Mouse (Mus musculus): Measurements from ENCODE around the gene Ctnnd2. TPM values are rescaled to one million over a fixed set of nuclear protein-coding genes. Genes with fewer than 3 reads are reported as not detected.

The Ctnnd2 gene
- total RNA-seq, 2 experiments from 2014 or later, result not detected

DNA sequence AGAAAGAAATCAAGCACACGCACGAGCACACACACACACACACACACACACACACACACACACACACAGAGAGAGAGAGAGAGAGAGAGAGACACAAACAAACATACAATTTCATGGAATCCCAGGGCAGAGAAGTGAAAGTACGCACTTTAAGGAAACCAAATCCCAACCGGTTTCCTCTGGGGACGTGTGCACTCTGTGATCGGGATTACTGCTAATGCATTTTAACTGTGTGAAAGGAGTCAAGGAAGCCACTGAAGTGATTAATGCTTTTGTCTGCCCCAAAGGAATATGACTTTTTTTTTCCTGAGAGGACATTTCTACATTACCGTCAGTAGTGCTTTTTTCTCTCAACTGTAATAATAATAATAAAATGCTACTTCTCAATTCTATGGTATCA, 443.1 kb downstream of the Ctnnd2 start:
- DNase-seq, result no peak
- no peak overlapping the region for H3K4me3 ChIP-seq
- no peak overlapping the region for H3K27ac ChIP-seq
- intact Hi-C loops (cut with DNase I), result no loop called here
- TF ChIP-seq CTCF (IDR thresholded peaks at IDR 0.05), result no peak

DNA sequence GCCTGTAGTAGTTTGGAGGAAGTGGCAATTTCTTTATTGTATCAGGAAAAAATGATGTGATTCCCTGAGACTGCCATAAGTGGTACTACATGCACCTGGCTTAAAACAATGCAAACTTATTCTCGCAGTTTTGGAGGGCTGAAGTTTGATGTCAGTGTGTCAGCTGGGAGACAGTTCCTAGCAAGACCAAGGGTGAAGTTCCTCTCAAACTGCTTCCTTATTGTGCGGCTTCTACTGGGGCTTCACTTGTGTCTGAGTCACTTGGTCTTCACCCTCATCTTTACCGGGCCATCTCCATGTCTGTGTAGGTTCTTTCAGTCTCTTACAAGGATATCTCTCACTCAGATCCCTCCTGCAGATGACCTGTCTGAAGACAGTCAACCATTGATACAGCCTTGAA, 444.5 kb downstream of the Ctnnd2 start:
- no peak for TF ChIP-seq CTCF (IDR thresholded peaks at IDR 0.05)
- Histone ChIP-seq H3K4me3 (no peak overlapping the region), H3K27ac (no peak overlapping the region)
- intact Hi-C loops (cut with DNase I), result no loop called here
- DNase-seq, result no peak

DNA sequence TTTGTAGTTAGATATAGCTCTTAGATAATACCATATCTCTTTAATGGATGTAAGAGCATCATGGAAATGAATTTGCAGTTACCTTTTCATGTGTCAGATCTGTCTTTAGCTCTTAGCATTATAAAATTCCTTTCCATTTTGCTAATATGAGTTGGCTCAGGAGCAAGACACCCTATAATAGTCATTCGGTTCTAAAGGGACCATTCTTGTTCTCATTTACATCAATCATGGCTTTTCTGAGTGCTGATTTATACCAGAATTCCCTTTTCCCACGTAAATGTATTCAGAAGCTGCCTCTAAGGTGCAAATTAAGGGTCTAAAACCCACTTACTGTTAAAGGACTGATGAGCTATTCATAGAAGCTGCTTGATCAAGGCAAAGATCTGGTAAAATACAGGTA, 445.5 kb downstream of the Ctnnd2 start:
- no peak for DNase-seq
- intact Hi-C loops (cut with DNase I), result no loop called here
- no peak overlapping the region for H3K27ac ChIP-seq
- TF ChIP-seq CTCF (IDR thresholded peaks at IDR 0.05), result no peak
- H3K4me3 ChIP-seq, result no peak overlapping the region

DNA sequence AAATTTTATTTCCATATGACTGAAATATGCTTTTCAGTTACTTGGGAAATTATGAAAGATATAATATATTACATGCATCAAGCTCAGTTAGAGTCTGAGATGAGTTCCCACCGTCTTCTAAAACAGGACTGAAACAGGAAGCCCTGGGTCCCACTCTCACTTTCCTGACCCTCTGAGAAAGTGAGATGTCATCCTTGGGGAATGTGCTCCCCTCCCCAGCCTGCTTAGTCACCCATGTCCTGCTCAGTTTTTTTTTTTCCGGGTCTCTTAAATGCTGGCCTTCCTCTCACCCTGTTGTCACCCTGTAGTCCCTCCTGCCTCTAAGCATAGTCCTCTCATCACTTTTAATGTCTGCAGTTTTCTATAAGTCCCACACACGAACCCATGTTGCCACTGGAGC, 456.1 kb downstream of the Ctnnd2 start:
- DNase-seq, result no peak
- TF ChIP-seq CTCF (IDR thresholded peaks at IDR 0.05), result no peak
- intact Hi-C loops (cut with DNase I), result no loop called here
- Histone ChIP-seq H3K4me3 (no peak overlapping the region), H3K27ac (no peak overlapping the region)

DNA sequence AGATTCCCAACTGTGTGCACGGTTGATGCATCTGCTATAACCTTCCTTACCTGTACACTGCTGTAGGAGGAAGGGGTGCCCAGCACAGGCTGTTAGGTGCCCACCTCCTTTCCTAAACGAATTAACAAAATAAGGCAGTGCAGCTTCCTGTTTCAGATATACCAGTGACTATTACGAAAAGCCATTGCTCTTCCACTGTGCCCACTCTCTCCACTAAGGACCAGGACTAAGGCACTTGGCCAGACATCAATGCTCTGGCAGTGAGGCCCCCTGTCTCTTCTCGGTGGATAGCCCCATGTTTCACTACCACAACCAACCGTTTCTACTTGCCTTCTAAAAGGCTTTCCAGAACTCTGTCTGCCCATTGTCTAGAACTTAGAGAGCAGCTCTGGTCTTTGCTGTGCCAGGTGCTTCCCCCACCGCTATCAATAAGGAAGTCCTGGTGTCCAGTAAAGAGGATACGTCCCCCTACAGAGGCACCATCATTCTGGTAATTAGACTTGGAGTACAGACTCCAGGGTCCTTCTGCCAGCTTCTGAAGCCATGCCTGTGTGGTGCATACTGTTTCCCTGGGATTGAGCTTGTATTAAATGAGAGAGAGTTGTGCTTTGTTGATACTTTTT, 459.8 kb downstream of the Ctnnd2 start:
- Histone ChIP-seq H3K27ac (no peak overlapping the region), H3K4me3 (no peak overlapping the region)
- intact Hi-C loops (cut with DNase I), result no loop called here
- TF ChIP-seq CTCF (IDR thresholded peaks at IDR 0.05), result no peak
- no peak for DNase-seq

DNA sequence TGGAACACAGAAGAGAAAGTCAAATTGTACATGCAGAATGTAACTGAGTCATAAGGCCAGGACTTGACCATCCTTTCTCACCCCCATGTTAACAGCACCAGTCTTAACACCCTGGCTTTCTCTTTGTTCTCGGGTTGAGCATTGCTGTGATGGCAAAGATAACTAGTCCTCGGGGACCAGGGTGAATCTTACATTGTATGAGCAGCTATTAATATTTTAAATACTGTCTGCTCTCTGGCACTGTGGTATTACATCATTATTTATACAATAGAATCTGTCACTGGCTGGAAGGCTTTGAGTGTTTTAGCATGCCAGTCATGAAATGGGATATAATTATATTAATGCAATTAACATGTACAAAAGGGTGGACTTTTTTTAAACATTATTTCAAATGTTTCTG, 461.5 kb downstream of the Ctnnd2 start:
- no peak for DNase-seq
- Histone ChIP-seq H3K4me3 (no peak overlapping the region), H3K27ac (no peak overlapping the region)
- intact Hi-C loops (cut with DNase I), result no loop called here
- TF ChIP-seq CTCF (IDR thresholded peaks at IDR 0.05), result no peak

DNA sequence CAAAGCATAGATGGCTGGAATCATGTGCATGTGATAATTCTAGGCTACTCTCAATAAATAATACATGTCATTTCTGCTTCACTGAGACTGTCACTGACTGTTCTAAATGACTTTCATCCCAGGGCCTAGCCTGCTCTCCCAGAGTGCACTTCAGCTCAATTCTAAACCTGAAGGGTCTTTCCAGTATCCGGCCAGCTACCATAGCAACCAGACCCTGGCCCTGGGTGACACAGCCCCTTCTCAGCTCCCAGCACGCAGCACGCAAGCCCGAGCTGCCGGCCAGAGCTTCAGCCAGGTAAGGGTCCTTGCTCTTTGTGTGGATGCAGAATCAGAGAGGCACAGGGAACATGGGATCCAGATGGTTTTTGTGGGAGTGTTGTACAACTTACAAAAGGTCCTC, 462.1 kb downstream of the Ctnnd2 start:
- Histone ChIP-seq H3K27ac (no peak overlapping the region), H3K4me3 (no peak overlapping the region)
- no peak for TF ChIP-seq CTCF (IDR thresholded peaks at IDR 0.05)
- intact Hi-C loops (cut with DNase I), result no loop called here
- DNase-seq, result no peak

DNA sequence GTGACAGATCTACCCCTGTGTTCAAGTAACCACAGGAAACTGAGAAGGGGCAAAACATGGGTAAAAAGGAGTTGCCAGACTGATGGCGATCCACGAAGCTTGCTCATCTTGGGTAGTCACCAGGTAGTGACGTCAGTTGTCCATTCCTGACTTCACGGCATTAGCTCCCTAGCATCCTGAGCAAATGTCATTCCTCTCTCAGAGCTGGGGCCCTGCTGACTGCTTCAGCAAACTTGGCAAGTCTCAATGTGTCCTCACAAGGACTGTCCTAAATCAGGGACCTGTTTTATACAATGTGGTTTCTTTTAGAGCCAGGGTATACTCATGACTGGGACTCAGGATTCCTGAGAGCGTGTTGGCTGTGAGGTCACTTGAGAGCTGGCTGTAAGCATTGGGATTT, 468.3 kb downstream of the Ctnnd2 start:
- no peak for TF ChIP-seq CTCF (IDR thresholded peaks at IDR 0.05)
- Histone ChIP-seq H3K27ac (no peak overlapping the region), H3K4me3 (no peak overlapping the region)
- intact Hi-C loops (cut with DNase I), result no loop called here
- DNase-seq, result no peak

DNA sequence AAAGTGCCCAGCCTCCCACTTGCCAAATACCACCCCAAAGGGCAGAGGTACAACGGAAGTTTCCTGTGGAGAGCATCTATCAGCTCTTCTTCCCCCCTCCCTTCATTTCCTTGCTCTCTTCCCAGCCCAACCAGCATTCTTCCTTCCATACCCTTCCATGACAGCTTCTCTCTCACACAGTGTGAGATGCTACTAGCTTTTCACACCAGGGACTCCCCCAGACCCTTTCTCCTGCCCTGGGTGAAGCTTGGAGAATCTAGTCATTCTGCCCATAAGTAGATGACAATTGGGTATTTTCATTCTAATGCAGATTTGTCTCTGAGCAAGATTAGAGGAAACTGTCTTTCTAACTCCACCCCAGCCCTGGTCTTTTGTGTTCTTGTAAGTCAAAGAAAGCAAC, 473.3 kb downstream of the Ctnnd2 start:
- Histone ChIP-seq H3K4me3 (no peak overlapping the region), H3K27ac (no peak overlapping the region)
- no peak for TF ChIP-seq CTCF (IDR thresholded peaks at IDR 0.05)
- intact Hi-C loops (cut with DNase I), result no loop called here
- DNase-seq, result no peak

DNA sequence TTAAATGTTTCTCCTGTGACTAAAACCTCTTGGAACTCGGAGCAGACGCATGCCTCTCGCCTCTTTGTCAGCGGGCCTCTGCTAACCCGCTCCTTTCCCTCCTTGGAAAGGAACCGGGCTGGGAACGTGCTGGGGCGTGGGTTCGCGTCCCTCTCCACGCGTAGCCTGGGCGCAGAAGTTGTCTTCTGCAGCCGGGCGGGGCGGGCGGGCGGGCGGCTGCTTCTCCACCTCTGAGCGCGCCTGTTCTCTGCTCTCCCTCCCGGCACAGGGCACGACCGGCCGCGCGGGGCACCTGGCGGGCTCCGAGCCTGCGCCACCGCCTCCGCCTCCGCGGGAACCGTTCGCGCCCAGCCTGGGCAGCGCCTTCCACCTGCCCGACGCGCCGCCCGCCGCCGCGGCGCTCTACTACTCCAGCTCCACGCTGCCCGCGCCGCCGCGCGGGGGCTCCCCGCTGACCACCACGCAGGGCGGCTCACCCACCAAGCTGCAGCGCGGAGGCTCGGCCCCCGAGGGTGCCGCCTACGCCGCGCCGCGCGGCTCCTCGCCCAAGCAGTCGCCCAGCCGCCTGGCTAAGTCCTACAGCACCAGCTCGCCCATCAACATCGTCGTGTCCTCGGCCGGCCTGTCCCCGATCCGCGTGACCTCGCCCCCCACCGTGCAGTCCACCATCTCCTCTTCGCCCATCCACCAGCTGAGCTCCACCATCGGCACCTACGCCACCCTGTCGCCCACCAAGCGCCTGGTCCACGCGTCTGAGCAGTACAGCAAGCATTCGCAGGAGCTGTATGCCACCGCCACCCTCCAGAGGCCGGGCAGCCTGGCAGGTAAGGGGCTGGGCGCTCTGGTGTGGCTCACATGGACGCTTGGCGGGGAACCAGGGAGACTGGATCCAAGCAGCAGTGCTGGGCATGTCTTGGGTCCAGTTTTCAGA, 474.4 kb downstream of the Ctnnd2 start:
- DNase-seq, result no peak
- Histone ChIP-seq H3K4me3 (peak overlapping the region; percentile 50), H3K27ac (no peak overlapping the region)
- TF ChIP-seq CTCF (IDR thresholded peaks at IDR 0.05), result no peak
- intact Hi-C loops (cut with DNase I), result no loop called here

DNA sequence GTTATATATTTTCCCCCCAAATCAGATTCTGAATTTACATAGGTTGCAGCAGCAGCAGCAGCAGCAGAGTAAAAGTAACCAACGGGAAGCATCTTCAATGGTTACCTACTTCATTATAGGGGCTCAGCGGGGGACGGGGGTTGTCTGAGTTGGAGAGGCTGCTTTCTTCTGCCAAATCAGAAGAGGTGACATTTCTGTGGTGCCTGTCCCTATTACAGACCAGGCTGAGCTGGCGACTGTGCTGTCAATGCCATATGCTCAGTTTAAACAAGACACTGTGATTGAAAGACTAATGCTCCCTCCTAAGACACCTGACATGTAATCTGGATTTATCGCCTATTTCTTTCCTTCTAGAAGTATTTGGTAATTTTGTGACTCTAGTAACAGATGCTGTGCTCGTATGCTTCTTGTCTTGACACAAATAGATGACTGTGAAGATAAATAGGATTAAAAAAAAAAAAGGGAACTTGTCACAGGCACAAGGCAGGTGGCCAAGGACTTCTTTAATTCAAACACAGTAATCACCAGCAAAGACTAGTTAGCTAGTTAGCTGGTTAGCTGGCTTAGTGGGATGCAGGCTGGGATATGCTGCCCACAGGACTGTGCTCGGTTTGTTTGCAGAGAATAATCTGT, 475.4 kb downstream of the Ctnnd2 start:
- Histone ChIP-seq H3K27ac (no peak overlapping the region), H3K4me3 (no peak overlapping the region)
- DNase-seq, result no peak
- intact Hi-C loops (cut with DNase I), result loop anchor here (2.0 kb wide), 1 partner anchor 41 kb away; no protein-coding TSS in a partner anchor
- no peak for TF ChIP-seq CTCF (IDR thresholded peaks at IDR 0.05)

DNA sequence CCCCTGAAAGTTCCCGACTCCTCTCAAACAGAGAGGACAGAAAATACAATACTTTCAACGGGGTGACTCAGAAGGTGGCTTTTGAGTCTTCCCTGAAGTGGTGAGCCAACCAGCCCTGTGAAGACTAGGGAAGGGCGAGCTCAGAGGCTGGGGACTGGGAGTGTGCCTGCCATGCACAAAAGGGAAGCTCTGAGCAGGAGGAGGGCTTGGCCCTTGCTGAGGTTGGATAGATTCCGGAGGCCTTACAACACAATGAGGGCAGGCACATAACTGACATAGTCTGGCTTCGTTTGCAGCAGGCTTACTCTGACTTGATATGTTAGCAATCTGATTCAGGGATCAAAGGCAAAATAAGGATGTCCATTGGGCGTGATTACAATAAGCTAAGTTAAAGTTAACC, 477.6 kb downstream of the Ctnnd2 start:
- H3K4me3 ChIP-seq, result no peak overlapping the region
- no peak for DNase-seq
- H3K27ac ChIP-seq, result no peak overlapping the region
- TF ChIP-seq CTCF (IDR thresholded peaks at IDR 0.05), result no peak
- intact Hi-C loops (cut with DNase I), result loop anchor here (2.0 kb wide), 1 partner anchor 43 kb away; no protein-coding TSS in a partner anchor

DNA sequence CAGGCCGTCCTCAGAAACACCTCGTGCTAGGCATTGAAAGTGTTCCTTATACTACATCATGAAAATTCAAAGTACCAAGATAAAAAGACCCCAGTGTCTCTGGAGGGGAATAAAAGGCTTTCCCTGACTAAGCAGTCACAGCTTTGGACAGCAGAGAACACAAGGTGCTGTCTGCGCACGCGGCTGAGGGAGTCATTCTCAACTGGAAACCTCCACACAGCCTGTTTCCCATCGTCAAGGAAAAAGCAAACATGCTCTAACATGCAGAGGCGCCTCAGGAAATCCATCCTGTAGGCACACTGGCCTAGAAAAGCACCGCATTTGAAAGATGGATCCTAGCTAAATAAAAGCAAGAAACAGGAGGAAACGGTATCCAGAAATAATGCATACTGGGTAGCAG, 483.0 kb downstream of the Ctnnd2 start:
- intact Hi-C loops (cut with DNase I), result no loop called here
- no peak for TF ChIP-seq CTCF (IDR thresholded peaks at IDR 0.05)
- no peak overlapping the region for H3K4me3 ChIP-seq
- no peak for DNase-seq
- no peak overlapping the region for H3K27ac ChIP-seq

All from gastrocnemius, adult 2 months (tissue).